Mouse (Mus musculus) regulatory T cell (primary cell): ENCODE results near the gene R3hcc1l.

Source experiments
- in situ Hi-C: fragments of 300-600 bp; cut with MboI, MseI; formaldehyde crosslinking; loops from one replicate; pipeline ENCODE4 v1.15.1; 2025; ENCODE audit warnings: high pct_unique_total_duplicates

The R3hcc1l gene

GRCm38 (mm10) chr19:42539414-42540189 lies 21.0 kb downstream of the R3hcc1l start:
- in situ Hi-C loops, result no loop called here

GRCm38 (mm10) chr19:42540649-42541048 lies 22.1 kb downstream of the R3hcc1l start:
- in situ Hi-C loops, result no loop called here

GRCm38 (mm10) chr19:42558701-42559100 lies 40.1 kb downstream of the R3hcc1l start:
- in situ Hi-C loops, result no loop called here

- in situ Hi-C loops, result no loop called here
These were observed 43.4 kb downstream of the R3hcc1l start for GRCm38 (mm10) chr19:42561991-42562390.

- in situ Hi-C loops, result no loop called here
These were observed 44.4 kb downstream of the R3hcc1l start for GRCm38 (mm10) chr19:42562981-42563380.

- in situ Hi-C loops, result no loop called here
These were observed 45.2 kb downstream of the R3hcc1l start for GRCm38 (mm10) chr19:42563726-42564270.

GRCm38 (mm10) chr19:42566283-42567019 lies 47.9 kb downstream of the R3hcc1l start:
- in situ Hi-C loops, result no loop called here

- in situ Hi-C loops, result no loop called here
These were observed 48.5 kb downstream of the R3hcc1l start for GRCm38 (mm10) chr19:42567020-42567419.

GRCm38 (mm10) chr19:42569076-42569475 lies 50.5 kb downstream of the R3hcc1l start:
- in situ Hi-C loops, result no loop called here

GRCm38 (mm10) chr19:42571291-42571690 lies 52.7 kb downstream of the R3hcc1l start:
- in situ Hi-C loops, result no loop called here

GRCm38 (mm10) chr19:42575317-42575716 lies 56.8 kb downstream of the R3hcc1l start:
- in situ Hi-C loops, result no loop called here

- in situ Hi-C loops, result no loop called here
These were observed 58.3 kb downstream of the R3hcc1l start for GRCm38 (mm10) chr19:42576856-42577255.

- in situ Hi-C loops, result no loop called here
These were observed 60.1 kb downstream of the R3hcc1l start for GRCm38 (mm10) chr19:42578631-42579030.

- in situ Hi-C loops, result no loop called here
These were observed 62.1 kb downstream of the R3hcc1l start for GRCm38 (mm10) chr19:42580701-42581100.

GRCm38 (mm10) chr19:42582811-42583370 lies 64.3 kb downstream of the R3hcc1l start:
- in situ Hi-C loops, result no loop called here

- in situ Hi-C loops, result no loop called here
These were observed 65.1 kb downstream of the R3hcc1l start for GRCm38 (mm10) chr19:42583677-42584076.

GRCm38 (mm10) chr19:42584188-42584587 lies 65.6 kb downstream of the R3hcc1l start:
- in situ Hi-C loops, result no loop called here

- in situ Hi-C loops, result no loop called here
These were observed 69.1 kb downstream of the R3hcc1l start for GRCm38 (mm10) chr19:42587704-42588103.

- in situ Hi-C loops, result no loop called here
These were observed 70.7 kb downstream of the R3hcc1l start for GRCm38 (mm10) chr19:42589246-42589645.

GRCm38 (mm10) chr19:42591534-42591933 lies 73.0 kb downstream of the R3hcc1l start:
- in situ Hi-C loops, result no loop called here

- in situ Hi-C loops, result no loop called here
These were observed 74.9 kb downstream of the R3hcc1l start for GRCm38 (mm10) chr19:42593456-42593855.

- in situ Hi-C loops, result loop anchor here (5.0 kb wide), 1 partner anchor 62 kb away; no protein-coding TSS in a partner anchor
These were observed 76.5 kb downstream of the R3hcc1l start for GRCm38 (mm10) chr19:42595066-42595465.
